Mouse (Mus musculus) bone marrow, adult 2 months (tissue): ENCODE results near the gene Rfc3.

Experiments
- CTCF ChIP-seq: fragments of 200-500 bp; IDR thresholded peaks from 2 replicates; pipeline ENCODE4 v1.5.1; 2011; ENCODE audit warnings: low read length, control low read depth; ENCODE audit not compliant: control insufficient read depth, insufficient read depth
- POLR2A ChIP-seq: fragments of 200-500 bp; IDR thresholded peaks from 2 replicates; pipeline ENCODE4 v1.6.1; 2011; ENCODE audit warnings: low read depth, mild to moderate bottlenecking, control low read depth, low read length, borderline replicate concordance; ENCODE audit not compliant: control insufficient read depth

DNA sequence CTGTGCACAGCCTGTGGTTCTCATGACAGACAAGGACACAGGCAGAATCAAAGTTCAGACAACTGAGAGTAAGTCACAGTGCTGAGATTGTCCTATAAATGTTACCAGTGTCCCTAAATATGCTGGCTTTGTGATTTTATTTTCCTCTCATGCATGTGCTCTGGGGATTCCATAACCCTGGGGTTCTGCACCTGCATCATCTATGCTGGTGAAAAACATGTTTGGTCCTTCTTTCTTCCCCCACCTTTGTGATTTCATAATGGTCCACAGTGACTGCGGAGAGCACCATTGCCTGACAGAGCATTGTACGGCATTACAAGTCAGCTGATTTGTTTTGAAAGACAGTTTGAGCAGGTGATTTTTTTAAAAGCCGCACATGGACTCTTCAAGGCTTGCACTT, 45.1 kb downstream of the Rfc3 start, which contains the start of gene Vmn2r18:
- TF ChIP-seq POLR2A (no peak), CTCF (no peak)
